Mouse (Mus musculus) liver, postnatal 0 days (tissue): ENCODE measurements around the gene Duox1. TPM values are rescaled to one million over a fixed set of nuclear protein-coding genes. Genes with fewer than 3 reads are reported as not detected.
A peak's percentile ranks its signal among the peaks of the same experiment; 100 is the strongest.

ENCODE experiments used
- ATAC-seq: fragments of 200-750 bp; cut with Nextera tagmentation; 2 replicates; pipeline ENCODE4 v1.8.0; 2017; ENCODE audit warnings: mild to moderate bottlenecking, moderate library complexity
- DNase-seq: peaks from one replicate; pipeline ENCODE4 v3.0.0-alpha.2; 2016
- H3K27ac ChIP-seq: fragments of 300-500 bp; sonication (generic); 2 replicates; pipeline ENCODE4 v1.5.1; 2014; ENCODE audit warnings: antibody characterized with exemption, moderate library complexity, mild to moderate bottlenecking, low read depth
- H3K27me3 ChIP-seq: fragments of 300-500 bp; sonication (generic); 2 replicates; pipeline ENCODE4 v1.6.1; 2014; ENCODE audit warnings: low read length, control low read depth, mixed read lengths; ENCODE audit not compliant: insufficient read depth
- H3K36me3 ChIP-seq: fragments of 300-500 bp; sonication (generic); replicated peaks from 2 replicates; pipeline ENCODE4 v1.6.1; 2014; ENCODE audit warnings: mild to moderate bottlenecking, control low read depth, low read length, moderate library complexity, mixed read lengths; ENCODE audit not compliant: insufficient read depth
- H3K4me1 ChIP-seq: fragments of 300-500 bp; sonication (generic); 2 replicates; pipeline ENCODE4 v1.6.1; 2014; ENCODE audit warnings: antibody characterized with exemption, mild to moderate bottlenecking, control low read depth; ENCODE audit not compliant: insufficient read depth
- H3K4me2 ChIP-seq: fragments of 300-500 bp; sonication (generic); 2 replicates; pipeline ENCODE4 v1.6.1; 2014; ENCODE audit warnings: low read depth, mild to moderate bottlenecking, low read length, moderate library complexity, mixed read lengths
- H3K4me3 ChIP-seq: fragments of 300-500 bp; sonication (generic); 2 replicates; pipeline ENCODE4 v1.5.1; 2014; ENCODE audit warnings: low read depth, low read length
- H3K9ac ChIP-seq: fragments of 300-500 bp; sonication (generic); replicated peaks from 2 replicates; pipeline ENCODE4 v1.6.1; 2014; ENCODE audit warnings: mild to moderate bottlenecking, moderate library complexity
- H3K9me3 ChIP-seq: fragments of 300-500 bp; sonication (generic); 2 replicates; pipeline ENCODE4 v1.6.1; 2016; ENCODE audit warnings: mild to moderate bottlenecking, control low read depth, low read length, mixed read lengths
- CTCF ChIP-seq: sonication (generic); IDR thresholded peaks from 2 replicates; pipeline ENCODE4 v1.5.1; 2016; ENCODE audit warnings: antibody characterized with exemption, low read depth
- EP300 ChIP-seq: IDR thresholded peaks from 2 replicates; pipeline ENCODE4 v1.6.1; 2016; ENCODE audit warnings: antibody characterized with exemption, low read depth, mild to moderate bottlenecking
- WGBS: fragments of 180-500 bp; shearing (Covaris S2); extraction: QIAGEN DNeasy Blood & Tissue Kit; methylation state at CpG from one replicate; pipeline ENCODE4 v1.1.7; 2014; ENCODE audit not compliant: insufficient replicate concordance; 5-methylcytosine and 5-hydroxymethylcytosine counted together
- polyA plus RNA-seq: library from polyadenylated mRNA; unstranded; fragments of >200 nt; fragmentation: Nextera tagmentation; extraction: Ambion mirVana; gene quantifications from 2 replicates; pipeline ENCODE4 v1.2.1, GENCODE M21; 2015

Gene Duox1
- polyA plus RNA-seq, 1 experiment from 2014 or later = not detected

GRCm38 (mm10) chr2:122356187-122356586 lies 40.7 kb downstream of the Duox1 start:
- TF ChIP-seq CTCF (no peak), EP300 (no peak)
- 63% methylated on average over 3 of the region's 3 CpGs for WGBS
- Histone ChIP-seq H3K4me3 (no peak overlapping the region), H3K4me1 (no peaks in the 10 kb centered on the region), H3K36me3 (peaks cover 9% of the 10 kb centered on the region; the same call in 1 of the 2 replicates), H3K27ac (no peak overlapping the region), H3K9ac (no peak overlapping the region), H3K27me3 (no peaks in the 10 kb centered on the region), H3K9me3 (no peaks in the 10 kb centered on the region), H3K4me2 (no peak overlapping the region)
- no peak for DNase-seq
- ATAC-seq = peak; percentile 27; the same call in 1 of the 2 replicates

DNA sequence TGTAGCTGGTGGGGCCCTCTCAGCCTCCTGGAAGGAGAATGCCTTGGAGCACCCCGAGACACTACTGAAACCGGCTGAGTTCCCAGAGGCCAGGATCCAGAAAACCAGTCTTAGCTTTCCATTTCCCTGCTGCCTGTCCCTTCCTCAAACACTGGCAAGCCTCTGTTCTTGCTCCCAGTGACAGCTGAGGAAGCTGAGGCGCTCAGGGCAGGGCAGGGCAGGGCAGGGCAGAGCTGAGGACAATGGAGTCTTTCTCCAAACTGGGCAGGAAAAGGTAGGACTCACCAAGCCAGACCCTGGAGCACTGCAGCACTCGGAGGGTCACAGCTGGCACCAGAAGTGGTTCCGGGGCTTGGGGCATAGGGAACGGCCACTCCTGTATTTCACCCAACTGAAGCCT lies 44.8 kb downstream of the Duox1 start:
- Histone ChIP-seq H3K36me3 (peaks cover 12% of the 10 kb centered on the region; the same call in 1 of the 2 replicates), H3K9ac (no peak overlapping the region), H3K4me1 (peaks cover 4% of the 10 kb centered on the region; the same call in 1 of the 2 replicates), H3K27me3 (no peaks in the 10 kb centered on the region), H3K4me2 (no peak overlapping the region), H3K27ac (no peak overlapping the region), H3K9me3 (no peaks in the 10 kb centered on the region), H3K4me3 (no peak overlapping the region)
- no peak for DNase-seq
- WGBS = 88% methylated on average over 6 of the region's 6 CpGs
- TF ChIP-seq CTCF (no peak), EP300 (no peak)
- ATAC-seq = no peak

GRCm38 (mm10) chr2:122361181-122361580 lies 45.7 kb downstream of the Duox1 start:
- 65% methylated on average over 6 of the region's 6 CpGs for WGBS
- Histone ChIP-seq H3K36me3 (peaks cover 12% of the 10 kb centered on the region; the same call in 1 of the 2 replicates), H3K4me3 (no peak overlapping the region), H3K4me2 (no peak overlapping the region), H3K27me3 (no peaks in the 10 kb centered on the region), H3K9me3 (no peaks in the 10 kb centered on the region), H3K4me1 (peaks cover 5% of the 10 kb centered on the region), H3K27ac (no peak overlapping the region), H3K9ac (no peak overlapping the region)
- TF ChIP-seq EP300 = no peak
- no peak for TF ChIP-seq CTCF
- ATAC-seq = no peak
- DNase-seq = no peak

- 61% methylated on average over 10 of the region's 10 CpGs for WGBS
- no peaks in the 10 kb centered on the region for H3K9me3 ChIP-seq
- TF ChIP-seq EP300 = no peak
- no peak for TF ChIP-seq CTCF
- H3K4me3 ChIP-seq = no peak overlapping the region
- no peaks in the 10 kb centered on the region for H3K27me3 ChIP-seq
- H3K27ac ChIP-seq = no peak overlapping the region
- ATAC-seq (no peak), DNase-seq (no peak)
- no peak overlapping the region for H3K4me2 ChIP-seq
- H3K4me1 ChIP-seq = peaks cover 10% of the 10 kb centered on the region
- H3K36me3 ChIP-seq = peaks cover 8% of the 10 kb centered on the region; the same call in 1 of the 2 replicates
- 0 out of 2 replicates have a peak overlapping the region, but pooled peaks have one; percentile 11 for H3K9ac ChIP-seq
These were observed 46.6 kb downstream of the Duox1 start for GRCm38 (mm10) chr2:122361868-122362621.

DNA sequence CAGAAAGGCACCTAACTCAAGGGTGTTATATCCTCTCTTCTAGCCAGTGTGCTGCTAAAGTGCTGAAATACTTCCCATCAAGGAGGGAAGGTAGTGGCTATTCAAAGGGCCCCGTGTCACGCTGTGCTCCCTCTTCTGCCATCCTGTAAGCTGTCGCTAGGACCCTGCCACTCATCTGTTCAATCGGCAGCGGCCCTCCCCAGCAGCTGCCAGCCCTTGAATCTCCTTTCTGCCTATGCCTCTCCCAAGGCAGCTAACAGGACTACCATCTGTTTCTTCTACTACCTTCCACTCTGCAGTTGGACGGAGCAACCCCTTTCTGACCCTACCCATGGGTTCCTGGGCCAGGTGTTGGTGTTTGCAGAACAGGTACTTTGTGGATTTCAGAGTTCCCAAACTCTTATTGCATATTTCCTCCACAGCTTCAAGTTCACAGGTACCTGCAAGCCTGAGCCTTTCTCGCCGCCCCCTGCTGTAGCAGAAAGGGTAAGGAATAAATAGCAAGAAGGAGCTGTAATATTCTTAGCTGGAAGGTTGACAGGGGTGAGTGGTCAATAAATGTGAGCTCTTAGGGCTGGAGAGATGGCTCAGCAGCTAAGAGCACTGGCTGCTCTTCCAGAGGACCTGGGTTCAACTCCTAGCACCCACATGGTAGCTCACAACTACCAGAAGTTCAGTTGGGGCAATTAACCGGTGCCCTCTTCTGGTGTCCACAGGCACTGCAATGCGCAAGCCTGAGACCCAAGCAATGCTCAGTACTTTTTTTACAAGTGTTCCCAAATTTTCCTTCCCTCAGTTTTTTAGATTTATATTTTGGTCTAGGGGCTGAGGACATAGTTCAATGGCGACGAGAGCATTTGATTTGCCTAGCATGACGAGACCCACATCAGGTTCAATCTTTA lies 47.4 kb downstream of the Duox1 start:
- H3K4me3 ChIP-seq = no peak overlapping the region
- DNase-seq (no peak), ATAC-seq (no peak)
- no peaks in the 10 kb centered on the region for H3K27me3 ChIP-seq
- H3K4me2 ChIP-seq = no peak overlapping the region
- H3K36me3 ChIP-seq = peaks cover 5% of the 10 kb centered on the region; the same call in 1 of the 2 replicates
- 89% methylated on average over 13 of the region's 13 CpGs for WGBS
- TF ChIP-seq CTCF = peak; percentile 33
- TF ChIP-seq EP300 = no peak
- H3K27ac ChIP-seq = no peak overlapping the region
- no peak overlapping the region for H3K9ac ChIP-seq
- H3K9me3 ChIP-seq = no peaks in the 10 kb centered on the region
- H3K4me1 ChIP-seq = peaks cover 17% of the 10 kb centered on the region
